Mouse (Mus musculus): Measurements from ENCODE around the gene Sowaha.

- TF ChIP-seq CTCF (IDR thresholded peaks at IDR 0.05; ENCODE audit: low read depth) (no peak), EP300 (IDR thresholded peaks at IDR 0.05; ENCODE audit: low read depth) (no peak)
These were observed 1.5 kb downstream of the Sowaha start for GRCm38 (mm10) chr11:53478383-53479170.

Measured in heart, postnatal 0 days (tissue).